Mouse (Mus musculus): ENCODE measurements around the gene Tnrc6b.

The Tnrc6b gene

GRCm38 (mm10) chr15:80988331-80988730 is 277.2 kb downstream of the Tnrc6b start:
- DNase-seq: no peak

- no peak for DNase-seq
Measured at GRCm38 (mm10) chr15:80989712-80990111, 278.6 kb downstream of the Tnrc6b start.

All from right cerebral cortex, postnatal 25 days (tissue).